Mouse (Mus musculus) forebrain, embryonic 11.5 days (tissue): ENCODE results near the gene Cars2. TPM values are rescaled to one million over a fixed set of nuclear protein-coding genes. Genes with fewer than 3 reads are reported as not detected.
"Not testable (repeated sequence)": the region's sequence is repeated elsewhere in the genome, so short reads cannot be mapped to it uniquely, and the experiment has no call there.

ENCODE experiments used
- ATAC-seq: fragments of 200-750 bp; cut with Nextera tagmentation; replicated peaks from 2 replicates; pipeline ENCODE4 v1.8.0; 2017; ENCODE audit warnings: moderate TSS enrichment; ENCODE audit not compliant: low FRiP score
- DNase-seq: peaks from one replicate; pipeline ENCODE4 v3.0.0-alpha.2; 2017; ENCODE audit warnings: low spot score
- H3K27ac ChIP-seq: fragments of 300-500 bp; sonication (generic); 2 replicates; pipeline ENCODE4 v1.5.1; 2014; ENCODE audit warnings: low read depth, low read length
- H3K27me3 ChIP-seq: fragments of 300-500 bp; sonication (generic); 2 replicates; pipeline ENCODE4 v1.6.1; 2014; ENCODE audit warnings: mild to moderate bottlenecking, low read length, mixed read lengths; ENCODE audit not compliant: control insufficient read depth, insufficient read depth
- H3K36me3 ChIP-seq: fragments of 300-500 bp; sonication (generic); 2 replicates; pipeline ENCODE4 v1.6.1; 2014; ENCODE audit warnings: mild to moderate bottlenecking, low read length, moderate library complexity, mixed read lengths; ENCODE audit not compliant: control insufficient read depth, insufficient read depth
- H3K4me1 ChIP-seq: fragments of 300-500 bp; sonication (generic); replicated peaks from 2 replicates; pipeline ENCODE4 v1.6.1; 2014; ENCODE audit warnings: low read length, mixed read lengths; ENCODE audit not compliant: control insufficient read depth, insufficient read depth
- H3K4me2 ChIP-seq: fragments of 300-500 bp; sonication (generic); 2 replicates; pipeline ENCODE4 v1.6.1; 2014; ENCODE audit warnings: low read depth, mild to moderate bottlenecking, low read length, moderate library complexity, mixed read lengths; ENCODE audit not compliant: severe bottlenecking
- H3K4me3 ChIP-seq: fragments of 300-500 bp; sonication (generic); 2 replicates; pipeline ENCODE4 v1.5.1; 2014; ENCODE audit warnings: low read depth, low read length
- H3K9ac ChIP-seq: fragments of 300-500 bp; sonication (generic); 2 replicates; pipeline ENCODE4 v1.6.1; 2014; ENCODE audit warnings: low read length
- H3K9me3 ChIP-seq: fragments of 300-500 bp; sonication (generic); 2 replicates; pipeline ENCODE4 v1.6.1; 2016; ENCODE audit warnings: low read length, mixed read lengths; ENCODE audit not compliant: control insufficient read depth
- WGBS: fragments of 180-500 bp; shearing (Covaris S2); extraction: QIAGEN DNeasy Blood & Tissue Kit; methylation state at CpG from one replicate; pipeline ENCODE4 v1.1.7; 2014; 5-methylcytosine and 5-hydroxymethylcytosine counted together
- polyA plus RNA-seq: library from polyadenylated mRNA; unstranded; fragments of >200 nt; fragmentation: Nextera tagmentation; extraction: Ambion mirVana; gene quantifications from 2 replicates; pipeline ENCODE4 v1.2.1, GENCODE M21; 2014

Cars2 gene
- polyA plus RNA-seq, 1 experiment from 2014 or later, result 19.9 TPM

- DNase-seq (no peak), ATAC-seq (no peak)
- no peaks in the 10 kb centered on the region for H3K4me1 ChIP-seq
- 75% methylated on average over 9 of the region's 9 CpGs for WGBS
- no peaks in the 10 kb centered on the region for H3K27me3 ChIP-seq
- H3K4me3 ChIP-seq, result no peak overlapping the region
- H3K36me3 ChIP-seq, result no peaks in the 10 kb centered on the region
- no peaks in the 10 kb centered on the region for H3K9me3 ChIP-seq
- no peak overlapping the region for H3K9ac ChIP-seq
- H3K4me2 ChIP-seq, result no peak overlapping the region
- H3K27ac ChIP-seq, result no peak overlapping the region
Observed at GRCm38 (mm10) chr8:11574911-11575603, 24.5 kb upstream of the Cars2 start.

GRCm38 (mm10) chr8:11572428-11572827 lies 21.8 kb upstream of the Cars2 start:
- H3K36me3 ChIP-seq, result no peaks in the 10 kb centered on the region

GRCm38 (mm10) chr8:11571950-11572349 lies 21.4 kb upstream of the Cars2 start:
- H3K27ac ChIP-seq, result no peak overlapping the region
- H3K4me2 ChIP-seq, result no peak overlapping the region
- no peak for ATAC-seq
- no peak overlapping the region for H3K4me3 ChIP-seq
- DNase-seq, result no peak
- 90% methylated on average over 10 of the region's 10 CpGs for WGBS
- no peaks in the 10 kb centered on the region for H3K27me3 ChIP-seq
- no peak overlapping the region for H3K9ac ChIP-seq
- no peaks in the 10 kb centered on the region for H3K9me3 ChIP-seq
- no peaks in the 10 kb centered on the region for H3K4me1 ChIP-seq
- H3K36me3 ChIP-seq, result no peaks in the 10 kb centered on the region; the same call in 1 of the 2 replicates

More at GRCm38 (mm10) chr8:11572428-11572827, 21.8 kb upstream of the Cars2 start:
- no peaks in the 10 kb centered on the region for H3K4me1 ChIP-seq
- no peaks in the 10 kb centered on the region for H3K27me3 ChIP-seq
- no peaks in the 10 kb centered on the region for H3K9me3 ChIP-seq
- no peak for DNase-seq
- H3K9ac ChIP-seq, result no peak overlapping the region
- H3K27ac ChIP-seq, result no peak overlapping the region
- no peak overlapping the region for H3K4me3 ChIP-seq
- no peak for ATAC-seq
- no peak overlapping the region for H3K4me2 ChIP-seq
- 82% methylated on average over 6 of the region's 6 CpGs for WGBS

GRCm38 (mm10) chr8:11570742-11571141 lies 20.2 kb upstream of the Cars2 start:
- Histone ChIP-seq H3K27ac (no peak overlapping the region), H3K4me1 (no peaks in the 10 kb centered on the region), H3K4me2 (no peak overlapping the region), H3K4me3 (no peak overlapping the region), H3K9me3 (no peaks in the 10 kb centered on the region), H3K9ac (no peak overlapping the region), H3K36me3 (no peaks in the 10 kb centered on the region; the same call in 1 of the 2 replicates), H3K27me3 (no peaks in the 10 kb centered on the region)
- 92% methylated on average over 4 of the region's 4 CpGs for WGBS
- ATAC-seq, result no peak
- no peak for DNase-seq

- Histone ChIP-seq H3K9ac (no peak overlapping the region), H3K36me3 (peaks cover 4% of the 10 kb centered on the region; the same call in 1 of the 2 replicates), H3K4me2 (no peak overlapping the region), H3K27ac (no peak overlapping the region), H3K27me3 (no peaks in the 10 kb centered on the region), H3K4me3 (no peak overlapping the region), H3K9me3 (no peaks in the 10 kb centered on the region), H3K4me1 (no peaks in the 10 kb centered on the region)
- WGBS, result 86% methylated on average over 22 of the region's 22 CpGs
- no peak for ATAC-seq
- DNase-seq, result no peak
Observed at GRCm38 (mm10) chr8:11569260-11570097, 18.9 kb upstream of the Cars2 start.

GRCm38 (mm10) chr8:11568193-11568592 lies 17.6 kb upstream of the Cars2 start:
- not testable (repeated sequence) for DNase-seq, H3K27me3 ChIP-seq, H3K4me2 ChIP-seq, ATAC-seq, H3K9me3 ChIP-seq, H3K4me1 ChIP-seq, H3K27ac ChIP-seq, H3K4me3 ChIP-seq, H3K9ac ChIP-seq
- WGBS, result 92% methylated on average over 2 of the region's 2 CpGs
- peaks cover 11% of the 10 kb centered on the region for H3K36me3 ChIP-seq

- Histone ChIP-seq H3K27ac (no peak overlapping the region), H3K4me3 (no peak overlapping the region), H3K9ac (no peak overlapping the region), H3K27me3 (no peaks in the 10 kb centered on the region), H3K4me1 (no peaks in the 10 kb centered on the region), H3K4me2 (no peak overlapping the region), H3K36me3 (peaks cover 19% of the 10 kb centered on the region), H3K9me3 (no peaks in the 10 kb centered on the region)
- WGBS, result 94% methylated on average over 7 of the region's 7 CpGs
- DNase-seq (no peak), ATAC-seq (no peak)
Observed at GRCm38 (mm10) chr8:11564721-11565120, 14.1 kb upstream of the Cars2 start.

- Histone ChIP-seq H3K4me3 (no peak overlapping the region), H3K4me1 (no peaks in the 10 kb centered on the region), H3K4me2 (no peak overlapping the region), H3K27ac (no peak overlapping the region), H3K9ac (no peak overlapping the region), H3K36me3 (peaks cover 19% of the 10 kb centered on the region), H3K9me3 (no peaks in the 10 kb centered on the region), H3K27me3 (no peaks in the 10 kb centered on the region)
- 87% methylated on average over 5 of the region's 5 CpGs for WGBS
- ATAC-seq, result no peak
- no peak for DNase-seq
Observed at GRCm38 (mm10) chr8:11564236-11564635, 13.7 kb upstream of the Cars2 start.
